Mouse (Mus musculus) CH12.LX (cell line): ENCODE measurements around the gene Timp2. TPM values are rescaled to one million over a fixed set of nuclear protein-coding genes. Genes with fewer than 3 reads are reported as not detected.

Source experiments
- DNase-seq: peaks from one replicate; pipeline ENCODE4 v3.0.0-alpha.2; 2013; ENCODE audit errors: extremely low read depth
- H3K27ac ChIP-seq: 2 replicates; pipeline ENCODE4 v1.5.1; 2012; ENCODE audit warnings: low read depth, mild to moderate bottlenecking, control low read depth, moderate library complexity; ENCODE audit not compliant: insufficient read depth
- H3K27me3 ChIP-seq: replicated peaks from 2 replicates; pipeline ENCODE3; 2012; ENCODE audit warnings: inconsistent platforms
- H3K36me3 ChIP-seq, 2 experiments: replicated peaks in 1 of 2; 2 replicates each; pipeline versions ENCODE3 to v1.6.1; 2012; ENCODE audit warnings: inconsistent platforms in 1 of 2, low read length in 1 of 2, mild to moderate bottlenecking in 1 of 2, mixed read lengths in 1 of 2, moderate library complexity in 1 of 2; ENCODE audit not compliant: control insufficient read depth in 1 of 2, insufficient read depth in 1 of 2
- H3K4me1 ChIP-seq, 2 experiments: 2 replicates each; pipeline ENCODE4 v1.6.1; 2012; ENCODE audit warnings: inconsistent platforms in 1 of 2, moderate library complexity in 1 of 2; ENCODE audit not compliant: insufficient read depth in 2 of 2, control insufficient read depth in 1 of 2
- H3K4me2 ChIP-seq: 2 replicates; pipeline ENCODE4 v1.6.1; 2012; ENCODE audit warnings: low read depth, mild to moderate bottlenecking, control low read depth; ENCODE audit not compliant: poor library complexity, insufficient read depth, severe bottlenecking
- H3K4me3 ChIP-seq, 3 experiments: fragments of 150-350 bp in 1 of 3; sonication (generic) in 1 of 3; replicated peaks in 1 of 3; 2 replicates each; pipeline versions ENCODE3 to v1.5.1; 2011 to 2012; ENCODE audit warnings: low read depth in 2 of 3, low read length in 2 of 3, mild to moderate bottlenecking in 2 of 3, moderate library complexity in 2 of 3, control low read depth in 1 of 3, improper control_type of control experiment in 1 of 3, inconsistent platforms in 1 of 3, mixed read lengths in 1 of 3; ENCODE audit not compliant: poor library complexity in 1 of 3
- H3K79me2 ChIP-seq: replicated peaks from 2 replicates; pipeline ENCODE4 v1.6.1; 2012; ENCODE audit warnings: mild to moderate bottlenecking, moderate library complexity; ENCODE audit not compliant: control insufficient read depth, poor library complexity, insufficient read depth, severe bottlenecking; ENCODE audit errors: extremely low read depth
- H3K9ac ChIP-seq: 2 replicates; pipeline ENCODE4 v1.6.1; 2012; ENCODE audit warnings: low read depth, mild to moderate bottlenecking, control low read depth, moderate library complexity; ENCODE audit not compliant: insufficient read depth
- H3K9me3 ChIP-seq: replicated peaks from 2 replicates; pipeline ENCODE3; 2012; ENCODE audit warnings: low read length, inconsistent platforms, mixed read lengths
- BHLHE40 ChIP-seq: IDR thresholded peaks from 2 replicates; pipeline ENCODE4 v1.6.1; 2011; ENCODE audit warnings: mild to moderate bottlenecking, low read depth, low read length, improper control_type of control experiment
- CHD2 ChIP-seq: IDR thresholded peaks from 2 replicates; pipeline ENCODE4 v1.6.1; 2011; ENCODE audit warnings: low read length, improper control_type of control experiment
- ELF1 ChIP-seq: IDR thresholded peaks from 2 replicates; pipeline ENCODE4 v1.6.1; 2014; ENCODE audit warnings: low read depth, mild to moderate bottlenecking, inconsistent platforms, low read length, improper control_type of control experiment
- EP300 ChIP-seq: IDR thresholded peaks from 2 replicates; pipeline ENCODE4 v1.6.1; 2011; ENCODE audit warnings: low read length, improper control_type of control experiment
- ETS1 ChIP-seq: conservative IDR thresholded peaks from 2 replicates; pipeline ENCODE4 v1.6.1; 2012; ENCODE audit warnings: low read depth, mild to moderate bottlenecking, inconsistent platforms, low read length, improper control_type of control experiment, moderate library complexity
- IRF4 ChIP-seq: IDR thresholded peaks from 2 replicates; pipeline ENCODE4 v1.6.1; 2014; ENCODE audit warnings: low read depth, mild to moderate bottlenecking, inconsistent platforms, low read length, improper control_type of control experiment
- JUND ChIP-seq: conservative IDR thresholded peaks from 2 replicates; pipeline ENCODE4 v1.6.1; 2011; ENCODE audit warnings: low read depth, low read length, improper control_type of control experiment
- MAX ChIP-seq: IDR thresholded peaks from 2 replicates; pipeline ENCODE4 v1.6.1; 2011; ENCODE audit warnings: low read length, improper control_type of control experiment
- MAZ ChIP-seq: IDR thresholded peaks from 2 replicates; pipeline ENCODE4 v1.6.1; 2012; ENCODE audit warnings: low read depth, mild to moderate bottlenecking, inconsistent platforms, low read length, improper control_type of control experiment, moderate library complexity
- MEF2A ChIP-seq: IDR thresholded peaks from 2 replicates; pipeline ENCODE4 v1.6.1; 2014; ENCODE audit warnings: low read depth, mild to moderate bottlenecking, inconsistent platforms, low read length, improper control_type of control experiment, borderline replicate concordance
- MXI1 ChIP-seq: IDR thresholded peaks from 2 replicates; pipeline ENCODE4 v1.6.1; 2011; ENCODE audit warnings: mild to moderate bottlenecking, low read depth, low read length, improper control_type of control experiment
- MYC ChIP-seq: IDR thresholded peaks from 2 replicates; pipeline ENCODE4 v1.6.1; 2011; ENCODE audit warnings: low read depth, mild to moderate bottlenecking, improper control_type of control experiment, low read length
- NELFE ChIP-seq: IDR thresholded peaks from 2 replicates; pipeline ENCODE4 v1.6.1; 2011; ENCODE audit warnings: low read depth, low read length, improper control_type of control experiment
- NRF1 ChIP-seq: IDR thresholded peaks from 2 replicates; pipeline ENCODE4 v1.6.1; 2014; ENCODE audit warnings: low read depth, mild to moderate bottlenecking, inconsistent platforms, low read length, improper control_type of control experiment, moderate library complexity
- POLR2A ChIP-seq: IDR thresholded peaks from 2 replicates; pipeline ENCODE4 v1.6.1; 2011; ENCODE audit warnings: low read depth, mild to moderate bottlenecking, improper control_type of control experiment, low read length
- SIN3A ChIP-seq: IDR thresholded peaks from 2 replicates; pipeline ENCODE4 v1.6.1; 2012; ENCODE audit warnings: low read length, improper control_type of control experiment, inconsistent platforms
- SMC3 ChIP-seq: IDR thresholded peaks from 2 replicates; pipeline ENCODE4 v1.6.1; 2011; ENCODE audit warnings: low read depth, low read length, improper control_type of control experiment
- TBP ChIP-seq: conservative IDR thresholded peaks from 2 replicates; pipeline ENCODE4 v1.6.1; 2011; ENCODE audit warnings: low read depth, low read length, improper control_type of control experiment
- TCF12 ChIP-seq: IDR thresholded peaks from 2 replicates; pipeline ENCODE4 v1.6.1; 2014; ENCODE audit warnings: low read depth, mild to moderate bottlenecking, inconsistent platforms, low read length, improper control_type of control experiment
- UBTF ChIP-seq: IDR thresholded peaks from 2 replicates; pipeline ENCODE4 v1.6.1; 2012; ENCODE audit warnings: low read depth, mild to moderate bottlenecking, inconsistent platforms, low read length, improper control_type of control experiment, moderate library complexity
- USF1 ChIP-seq: IDR thresholded peaks from 2 replicates; pipeline ENCODE4 v1.6.1; 2014; ENCODE audit warnings: low read depth, mild to moderate bottlenecking, inconsistent platforms, low read length, improper control_type of control experiment
- dilution Hi-C: fragments of 300-500 bp; cut with MboI; formaldehyde crosslinking; loops from 2 replicates; pipeline ENCODE4 v1.14.3; 2020; ENCODE audit warnings: low sequenced_read_pairs; ENCODE audit not compliant: extremely low pct_unique_long_range_greater_than_20kb, extremely low pct_ligation_motif_present
- in situ Hi-C: fragments of 300-500 bp; cut with MboI; formaldehyde crosslinking; loops from 3 replicates; pipeline ENCODE4 v1.14.3; 2019; ENCODE audit warnings: low sequenced_read_pairs, low pct_ligation_motif_present, low pct_unique_long_range_greater_than_20kb, mixed read lengths
- polyA plus RNA-seq: library from polyadenylated mRNA; unstranded; fragments of >175 nt; gene quantifications from 2 replicates; pipeline ENCODE4 v1.2.1, GENCODE M21; 2012; ENCODE audit warnings: low read depth; ENCODE audit not compliant: insufficient read length
- total RNA-seq, 2 experiments: library from RNA; depleted of rRNA; stranded (reverse); fragments of 300-350 nt in 1 of 2; fragments of >200 nt in 1 of 2; gene quantifications; 2 replicates each; pipeline ENCODE4 v1.2.3; 2012 to 2014

Gene Timp2
- total and polyA plus RNA-seq, 3 experiments: 0.34 TPM; not detected in 2

- H3K4me2 ChIP-seq: no peak overlapping the region
- peak; percentile 87 for DNase-seq
Observed at GRCm38 (mm10) chr11:118254159-118254951, 101.2 kb downstream of the Timp2 start.

GRCm38 (mm10) chr11:118253447-118254158, 101.9 kb downstream of the Timp2 start:
- no peak overlapping the region for H3K4me3 ChIP-seq
- H3K36me3 ChIP-seq: peaks cover 22 to 37% of the 10 kb centered on the region in 2 experiments
- peak; percentile 27 for DNase-seq
- TF ChIP-seq NRF1 (0 out of 2 replicates have a peak, but pooled peaks have one; percentile 7), CHD2 (0 out of 2 replicates have a peak, but pooled peaks have one; percentile 42), MYC (0 out of 2 replicates have a peak, but pooled peaks have one; percentile 7), MXI1 (0 out of 2 replicates have a peak, but pooled peaks have one; percentile 27), MAX (peak; percentile 79), BHLHE40 (peak; percentile 60; the same call in 1 of the 2 replicates), SMC3 (peak; percentile 9; the same call in 1 of the 2 replicates), SIN3A (peak; percentile 41; the same call in 1 of the 2 replicates), TBP (no peak), UBTF (no peak)
- no peak overlapping the region for H3K9ac ChIP-seq
- in situ Hi-C loops (no loop called here), dilution Hi-C loops (no loop called here)
- peaks cover 19 to 47% of the 10 kb centered on the region in 2 experiments for H3K4me1 ChIP-seq
- no peaks in the 10 kb centered on the region for H3K79me2 ChIP-seq
- H3K4me2 ChIP-seq: no peak overlapping the region
- H3K27ac ChIP-seq: no peak overlapping the region
- peaks cover 3% of the 10 kb centered on the region for H3K27me3 ChIP-seq
- H3K9me3 ChIP-seq: no peaks in the 10 kb centered on the region

More at GRCm38 (mm10) chr11:118254159-118254951, 101.2 kb downstream of the Timp2 start:
- no peaks in the 10 kb centered on the region for H3K79me2 ChIP-seq
- in situ Hi-C loops (no loop called here), dilution Hi-C loops (no loop called here)
- H3K4me1 ChIP-seq: peaks cover 16 to 41% of the 10 kb centered on the region in 2 experiments
- H3K36me3 ChIP-seq: peaks cover 30 to 45% of the 10 kb centered on the region in 2 experiments
- no peaks in the 10 kb centered on the region for H3K9me3 ChIP-seq
- H3K27me3 ChIP-seq: peaks cover 3% of the 10 kb centered on the region
- no peak overlapping the region for H3K4me3 ChIP-seq
- TF ChIP-seq IRF4 (peak; percentile 67), USF1 (no peak), MAZ (no peak), MAX (peak; percentile 3; the same call in 1 of the 2 replicates), EP300 (peak; percentile 59), NELFE (no peak), MEF2A (0 out of 2 replicates have a peak, but pooled peaks have one; percentile 34), TCF12 (peak; percentile 18; the same call in 1 of the 2 replicates), MXI1 (no peak), JUND (peak; percentile 60), SIN3A (0 out of 2 replicates have a peak, but pooled peaks have one; percentile 43), MYC (0 out of 2 replicates have a peak, but pooled peaks have one; percentile 14), POLR2A (no peak), ETS1 (peak; percentile 39; the same call in 1 of the 2 replicates), ELF1 (peak; percentile 26; the same call in 1 of the 2 replicates)
- no peak overlapping the region; the same call in 1 of the 2 replicates for H3K27ac ChIP-seq
- no peak overlapping the region for H3K9ac ChIP-seq
